ENCODE assay signal across 8 mouse cellular contexts in the genomic region with DNA sequence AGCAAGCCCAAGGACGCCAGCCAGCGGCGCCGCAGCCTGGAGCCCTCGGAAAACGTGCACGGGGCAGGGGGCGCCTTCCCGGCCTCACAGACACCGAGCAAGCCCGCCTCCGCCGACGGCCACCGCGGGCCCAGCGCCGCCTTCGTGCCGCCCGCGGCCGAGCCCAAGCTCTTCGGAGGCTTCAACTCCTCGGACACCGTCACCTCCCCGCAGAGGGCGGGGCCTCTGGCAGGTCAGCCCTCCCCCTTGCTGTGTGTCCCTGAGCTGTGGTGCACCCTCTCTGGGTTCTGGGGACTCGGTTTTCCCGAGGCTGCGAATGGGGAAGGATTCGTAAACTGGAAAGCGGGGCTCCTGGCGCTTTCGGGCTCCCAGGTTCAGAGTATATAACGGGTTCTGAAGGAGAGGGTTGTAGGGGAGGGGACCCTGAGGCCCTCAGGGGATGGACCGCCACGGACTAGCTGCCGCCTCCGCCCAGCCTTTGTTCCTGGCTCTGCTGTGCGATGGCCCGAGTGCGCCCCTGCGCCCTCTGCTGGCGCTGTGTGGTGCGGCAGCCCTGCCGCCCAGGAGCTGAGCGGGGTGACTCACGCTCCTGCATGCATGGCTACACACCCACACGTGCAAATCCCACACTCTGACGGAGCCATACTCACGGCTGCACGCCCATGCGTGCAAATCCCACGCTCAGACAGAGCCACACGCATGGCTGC. TPM values are rescaled to one million over a fixed set of nuclear protein-coding genes. Genes with fewer than 3 reads are reported as not detected.
DNase-seq lines count a peak whose midpoint lies in the region; ATAC-seq lines count a peak whose summit lies in the region.

No protein-coding gene starts in this region.

- peak; percentile 84 to 87 for DNase-seq in CD8-positive naive resting alpha-beta T cell, adult 2 months (ENCODE audit: low read depth in 2 of 2, low spot score in 2 of 2)
- DNase-seq in c-Kit-positive CD71-negative TER-119-negative erythroid progenitor cells, embryonic 14.5 days (ENCODE audit: low read depth): peak; percentile 79
- DNase-seq in forebrain, embryonic 10.5 days (ENCODE audit: extremely low spot score, low spot score): peak; percentile 92
- peak; percentile 93 for DNase-seq in kidney, postnatal 14 days
- DNase-seq in naive thymus-derived CD4-positive, alpha-beta T cell, adult 2 months (ENCODE audit: low read depth): peak; percentile 93
- DNase-seq in splenic B cell, adult 2 months (ENCODE audit: low read depth, low spot score): peak; percentile 92

- no peaks in the 10 kb centered on the region for H3K9me3 ChIP-seq in forebrain, embryonic 10.5 days
- H3K9me3 ChIP-seq in heart, embryonic 15.5 days (replicated peaks): no peaks in the 10 kb centered on the region
- H3K9me3 ChIP-seq in liver, embryonic 12.5 days (replicated peaks): no peaks in the 10 kb centered on the region

- ATAC-seq in heart, embryonic 15.5 days (replicated peaks; ENCODE audit: insufficient number of reproducible peaks, insufficient read depth, low FRiP score, low read depth): peak; percentile 85
- peak; percentile 80 for ATAC-seq in liver, embryonic 12.5 days

- H3K4me1 ChIP-seq in forebrain, embryonic 10.5 days: peaks cover 79% of the 10 kb centered on the region
- peaks cover 20% of the 10 kb centered on the region for H3K4me1 ChIP-seq in heart, embryonic 15.5 days (replicated peaks)
- peaks cover 33% of the 10 kb centered on the region for H3K4me1 ChIP-seq in liver, embryonic 12.5 days

- peak overlapping the region; percentile 54 for H3K4me3 ChIP-seq in forebrain, embryonic 10.5 days
- peak overlapping the region; percentile 55 for H3K4me3 ChIP-seq in heart, embryonic 15.5 days
- peak overlapping the region; percentile 49 for H3K4me3 ChIP-seq in liver, embryonic 12.5 days

- H3K27ac ChIP-seq in forebrain, embryonic 10.5 days: peak overlapping the region; percentile 98
- H3K27ac ChIP-seq in heart, embryonic 15.5 days: no peak overlapping the region
- no peak overlapping the region for H3K27ac ChIP-seq in liver, embryonic 12.5 days

- peaks cover 73% of the 10 kb centered on the region for H3K36me3 ChIP-seq in forebrain, embryonic 10.5 days (replicated peaks)
- 0 out of 2 replicates have a peak, but pooled peaks cover 4% of the 10 kb centered on the region for H3K36me3 ChIP-seq in heart, embryonic 15.5 days
- no peaks in the 10 kb centered on the region for H3K36me3 ChIP-seq in liver, embryonic 12.5 days
- no peaks in the 10 kb centered on the region for H3K36me3 ChIP-seq in splenic B cell, adult 2 months (ENCODE audit: control insufficient read depth, insufficient read depth, low read length, poor library complexity, severe bottlenecking)

- H3K9ac ChIP-seq in heart, embryonic 15.5 days: peak overlapping the region; percentile 53
- H3K9ac ChIP-seq in liver, embryonic 12.5 days: peak overlapping the region; percentile 55

- peak overlapping the region; percentile 90 for H3K4me2 ChIP-seq in heart, embryonic 15.5 days
- H3K4me2 ChIP-seq in liver, embryonic 12.5 days: peak overlapping the region; percentile 78

- under 1% methylated on average over 56 of the region's 56 CpGs for WGBS in forebrain, embryonic 10.5 days
- under 1% methylated on average over 56 of the region's 56 CpGs for WGBS in heart, embryonic 15.5 days
- WGBS in liver, embryonic 12.5 days (ENCODE audit: insufficient replicate concordance): under 1% methylated on average over 56 of the region's 56 CpGs

- H3K27me3 ChIP-seq in forebrain, embryonic 10.5 days (ENCODE audit: poor library complexity, severe bottlenecking): peaks cover 14% of the 10 kb centered on the region
- no peaks in the 10 kb centered on the region for H3K27me3 ChIP-seq in heart, embryonic 15.5 days
- H3K27me3 ChIP-seq in liver, embryonic 12.5 days (replicated peaks): peaks cover 37% of the 10 kb centered on the region
- no peaks in the 10 kb centered on the region for H3K27me3 ChIP-seq in splenic B cell, adult 2 months (ENCODE audit: control insufficient read depth, insufficient read depth, low read length, poor library complexity, severe bottlenecking)

RNA-seq across cellular contexts. Expression of a gene that starts 39.0 kb away (rescaled TPM):
- 19.2 and 19.6 TPM in 2 replicates for polyA plus RNA-seq in forebrain, embryonic 10.5 days (2016; fragmentation: Nextera tagmentation; extraction: Ambion mirVana)
- 5.6 and 9.6 TPM in 2 replicates for polyA plus RNA-seq in heart, embryonic 15.5 days (2015; fragmentation: Nextera tagmentation; extraction: Ambion mirVana)
- 4.5 TPM in 2 replicates for polyA plus RNA-seq in liver, embryonic 12.5 days (2016; fragmentation: Nextera tagmentation; extraction: Ambion mirVana)
